Mouse (Mus musculus) megakaryocyte, embryonic 14.5 days (primary cell): ENCODE data around the gene Fmod.

Source experiments
- FLI1 ChIP-seq: IDR thresholded peaks from 2 replicates; pipeline ENCODE4 v1.6.1; 2012; ENCODE audit warnings: low read length, inconsistent platforms, mixed read lengths
- GATA1 ChIP-seq: IDR thresholded peaks from 3 replicates; pipeline ENCODE4 v1.6.1; 2012; ENCODE audit warnings: mixed read lengths, low read length, inconsistent platforms, borderline replicate concordance

- TF ChIP-seq GATA1: no peak
- no peak for TF ChIP-seq FLI1
Measured at GRCm38 (mm10) chr1:134048759-134049158, 11.7 kb downstream of the Fmod start.
